Mouse (Mus musculus) activated CD4-positive, CD25-positive, alpha-beta regulatory T cell (primary cell): Measurements from ENCODE around the gene Cyp2w1. TPM values are rescaled to one million over a fixed set of nuclear protein-coding genes. Genes with fewer than 3 reads are reported as not detected.

Source experiments
- polyA plus RNA-seq, 2 experiments: library from polyadenylated mRNA; unstranded; fragments of 100-300 nt; shearing (Covaris generic); gene quantifications; one replicate each; pipeline ENCODE4 v1.2.1; 2017

Cyp2w1 gene
- polyA plus RNA-seq, result not detected

DNA sequence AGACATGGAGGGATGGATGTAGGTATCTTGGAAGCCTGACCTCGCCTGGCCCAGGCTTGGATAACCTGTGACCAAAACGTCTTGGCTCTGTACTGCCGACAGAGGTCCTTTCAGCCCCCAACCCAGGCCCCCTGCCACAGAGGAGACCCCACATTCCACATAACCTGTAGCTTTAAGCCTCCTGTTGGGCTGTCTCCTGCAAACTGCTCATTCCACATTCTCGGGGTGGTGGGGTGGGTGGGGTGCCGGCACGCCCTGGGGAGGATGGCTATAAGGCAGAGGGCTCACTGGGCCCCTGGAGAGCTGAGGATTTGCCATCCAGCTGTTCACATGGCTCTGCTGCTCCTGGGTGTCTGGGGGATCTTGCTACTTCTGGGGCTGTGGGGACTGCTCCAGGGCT is at the start of gene Cyp2w1:
Gene Cyp2w1 (plus strand): TSS at position 301 of the 400 bp plus-strand sequence.

DNA sequence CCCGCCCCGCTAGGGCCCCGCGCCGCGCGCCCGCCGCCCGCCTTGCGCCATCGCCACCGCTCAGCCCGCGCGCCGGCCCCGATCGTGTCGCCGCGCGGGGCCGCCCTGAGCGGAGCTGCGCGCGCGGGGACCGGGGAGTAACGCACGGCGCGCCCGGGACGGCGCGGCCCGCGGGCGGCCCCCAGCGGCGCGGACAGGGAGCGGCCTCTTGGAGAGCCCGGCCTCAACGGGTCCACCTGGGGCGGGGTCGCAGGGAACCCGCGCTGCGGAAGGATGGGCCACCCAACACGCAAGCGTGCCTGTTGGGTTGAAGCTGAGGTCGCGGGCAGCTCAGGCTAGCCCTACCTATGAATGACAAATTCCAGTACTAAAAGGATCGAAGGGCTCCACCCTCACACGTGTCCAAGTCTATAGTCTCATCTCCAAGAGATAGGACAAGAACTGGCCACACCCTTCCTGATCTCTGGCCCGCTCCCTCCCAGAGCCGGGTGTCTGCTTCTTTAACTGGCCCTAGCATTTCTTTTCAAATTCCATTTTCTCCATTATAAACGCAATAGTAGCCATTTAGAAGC is 26.9 kb upstream of the Cyp2w1 start, which contains the start of gene Adap1:
Gene Adap1 (minus strand): TSS at position 228 of the 572 bp plus-strand sequence.

GRCm38 (mm10) chr5:139351134-139351533 is 1.3 kb upstream of the Cyp2w1 start, which contains the start of gene Cox19:
Gene Cox19, minus strand, starts transcription at chr5:139351418.

GRCm38 (mm10) chr5:139377468-139378270 is 25.3 kb downstream of the Cyp2w1 start, which contains the start of gene Gpr146:
Gene Gpr146, plus strand, starts transcription at chr5:139377697.

GRCm38 (mm10) chr5:139404801-139405401 is 52.5 kb downstream of the Cyp2w1 start, which contains the start of gene C130050O18Rik:
Gene C130050O18Rik, plus strand, starts transcription at chr5:139405280.

Other genes with a start within 250 kb of the Cyp2w1 start
- 1 to 10 TPM; 2.1 to 4.0 TPM for gene Prkar1b, start 202.6 kb upstream of the Cyp2w1 start, polyA plus RNA-seq
- 10 to 100 TPM; 19.6 to 31.7 TPM for gene Dnaaf5, start 202.4 kb upstream of the Cyp2w1 start, polyA plus RNA-seq
- gene Sun1, start 152.0 kb upstream of the Cyp2w1 start, polyA plus RNA-seq, result 10 to 100 TPM; 30.3 to 35.8 TPM
- 100 to 1,000 TPM; 118 to 148 TPM for gene Get4, start 100.3 kb upstream of the Cyp2w1 start, polyA plus RNA-seq
- 10 to 100 TPM; 13.9 to 77.4 TPM for gene Adap1, start 27.0 kb upstream of the Cyp2w1 start, polyA plus RNA-seq
- gene Cox19, start 1.2 kb upstream of the Cyp2w1 start, polyA plus RNA-seq, result 10 to 100 TPM; 51.7 to 52.5 TPM
- 10 to 100 TPM; 23.7 to 26.2 TPM for gene Gpr146, start 25.1 kb downstream of the Cyp2w1 start, polyA plus RNA-seq
- gene C130050O18Rik, start 52.7 kb downstream of the Cyp2w1 start, polyA plus RNA-seq, result under 1 TPM; 0.06 to 0.13 TPM
- not detected for gene Gper1, start 70.5 kb downstream of the Cyp2w1 start, polyA plus RNA-seq
- gene 3110082I17Rik, start 107.9 kb downstream of the Cyp2w1 start, polyA plus RNA-seq, result 10 to 100 TPM in 1 of 2 experiments, 1 to 10 TPM in 1; 5.3 to 10.3 TPM
- gene Zfand2a, start 131.9 kb downstream of the Cyp2w1 start, polyA plus RNA-seq, result 10 to 100 TPM; 11.8 to 12.0 TPM
- not detected for gene Uncx, start 190.9 kb downstream of the Cyp2w1 start, polyA plus RNA-seq